Mouse (Mus musculus) ES-CJ7 (cell line): ENCODE measurements around the gene Agfg2.

Source experiments
- DNase-seq: peaks from one replicate; pipeline ENCODE4 v3.0.0; 2011; ENCODE audit warnings: low read depth, low spot score

Agfg2 gene

GRCm38 (mm10) chr5:137684294-137685123 lies at the start of gene Agfg2:
Agfg2 (minus strand) TSS chr5:137684726.
- peak; percentile 100 for DNase-seq

GRCm38 (mm10) chr5:137733638-137734288 lies 49.2 kb upstream of the Agfg2 start:
- DNase-seq, result no peak

- DNase-seq, result no peak
Observed at GRCm38 (mm10) chr5:137726767-137727166, 42.2 kb upstream of the Agfg2 start.

GRCm38 (mm10) chr5:137723840-137724239 lies 39.3 kb upstream of the Agfg2 start:
- no peak for DNase-seq

- peak; percentile 75 for DNase-seq
Observed at GRCm38 (mm10) chr5:137720558-137721164, 36.1 kb upstream of the Agfg2 start.

GRCm38 (mm10) chr5:137719088-137719487 lies 34.6 kb upstream of the Agfg2 start:
- DNase-seq, result no peak

- DNase-seq, result no peak
Observed at GRCm38 (mm10) chr5:137718020-137718790, 33.7 kb upstream of the Agfg2 start.

GRCm38 (mm10) chr5:137715685-137716084 lies 31.2 kb upstream of the Agfg2 start:
- DNase-seq, result no peak

GRCm38 (mm10) chr5:137713454-137713853 lies 28.9 kb upstream of the Agfg2 start:
- no peak for DNase-seq

GRCm38 (mm10) chr5:137706913-137707633 lies 22.5 kb upstream of the Agfg2 start:
- DNase-seq, result peak; percentile 29

GRCm38 (mm10) chr5:137705242-137705641 lies 20.7 kb upstream of the Agfg2 start:
- no peak for DNase-seq

- no peak for DNase-seq
Observed at GRCm38 (mm10) chr5:137699850-137700249, 15.3 kb upstream of the Agfg2 start.

GRCm38 (mm10) chr5:137699080-137699479 lies 14.6 kb upstream of the Agfg2 start:
- no peak for DNase-seq

GRCm38 (mm10) chr5:137695930-137696329 lies 11.4 kb upstream of the Agfg2 start:
- DNase-seq, result no peak

- no peak for DNase-seq
Observed at GRCm38 (mm10) chr5:137694796-137695195, 10.3 kb upstream of the Agfg2 start.

- DNase-seq, result no peak
Observed at GRCm38 (mm10) chr5:137691881-137692280, 7.4 kb upstream of the Agfg2 start.

GRCm38 (mm10) chr5:137690531-137690930 lies 6.0 kb upstream of the Agfg2 start:
- DNase-seq, result no peak

- no peak for DNase-seq
Observed at GRCm38 (mm10) chr5:137689974-137690373, 5.4 kb upstream of the Agfg2 start.

GRCm38 (mm10) chr5:137686127-137686790 lies 1.7 kb upstream of the Agfg2 start:
- DNase-seq, result no peak

- no peak for DNase-seq
Observed at GRCm38 (mm10) chr5:137685653-137686052, 1.1 kb upstream of the Agfg2 start.
